Mouse (Mus musculus): Measurements from ENCODE around the gene Tardbp. TPM values are rescaled to one million over a fixed set of nuclear protein-coding genes. Genes with fewer than 3 reads are reported as not detected.

The Tardbp gene
- polyA plus RNA-seq (2016; fragmentation: Nextera tagmentation; extraction: Ambion mirVana), result 302 and 421 TPM in 2 replicates

DNA sequence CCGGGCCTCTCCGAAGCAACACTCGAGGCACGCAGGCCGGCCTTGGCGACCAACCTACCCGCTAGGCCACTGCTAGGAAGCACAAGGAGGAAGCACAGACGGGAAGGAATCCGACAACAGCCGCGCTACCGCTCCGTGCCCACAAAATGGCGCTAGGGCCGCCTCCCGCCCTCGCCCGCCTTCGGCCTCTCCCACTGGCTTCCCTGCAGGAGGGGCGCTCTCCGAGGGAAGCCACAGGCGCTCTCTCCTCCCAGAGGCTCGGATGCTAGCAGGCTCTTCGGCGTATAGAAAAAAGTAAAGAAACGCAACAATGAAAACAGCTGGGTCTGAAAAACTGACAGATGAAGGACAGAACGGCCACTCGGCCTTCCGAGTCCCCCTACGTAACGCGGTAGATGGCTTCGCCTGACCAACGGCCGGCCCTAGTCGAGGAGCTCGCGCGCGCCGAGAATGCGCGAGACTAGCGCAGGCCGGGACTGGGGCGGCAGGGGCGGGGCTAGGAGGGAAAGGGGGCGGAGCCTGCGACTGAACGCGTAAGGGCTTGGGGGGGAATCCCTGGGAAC lies at the start of gene Tardbp:
TSS of gene Tardbp (minus strand) at position 397 of the 563 bp plus-strand sequence.
- peak; percentile 95 for DNase-seq (ENCODE audit: low spot score)
- Histone ChIP-seq H3K4me1 (replicated peaks) (peaks cover 28% of the 10 kb centered on the region), H3K27ac (peak within 1 kb of the TSS; percentile 100), H3K4me3 (peak within 1 kb of the TSS; percentile 100), H3K9me3 (no peaks in the 10 kb centered on the region), H3K27me3 (ENCODE audit: insufficient read depth, poor library complexity, severe bottlenecking) (no peaks in the 10 kb centered on the region), H3K36me3 (peaks cover 36% of the 10 kb centered on the region)
- under 1% methylated on average over 51 of the region's 51 CpGs for WGBS

DNA sequence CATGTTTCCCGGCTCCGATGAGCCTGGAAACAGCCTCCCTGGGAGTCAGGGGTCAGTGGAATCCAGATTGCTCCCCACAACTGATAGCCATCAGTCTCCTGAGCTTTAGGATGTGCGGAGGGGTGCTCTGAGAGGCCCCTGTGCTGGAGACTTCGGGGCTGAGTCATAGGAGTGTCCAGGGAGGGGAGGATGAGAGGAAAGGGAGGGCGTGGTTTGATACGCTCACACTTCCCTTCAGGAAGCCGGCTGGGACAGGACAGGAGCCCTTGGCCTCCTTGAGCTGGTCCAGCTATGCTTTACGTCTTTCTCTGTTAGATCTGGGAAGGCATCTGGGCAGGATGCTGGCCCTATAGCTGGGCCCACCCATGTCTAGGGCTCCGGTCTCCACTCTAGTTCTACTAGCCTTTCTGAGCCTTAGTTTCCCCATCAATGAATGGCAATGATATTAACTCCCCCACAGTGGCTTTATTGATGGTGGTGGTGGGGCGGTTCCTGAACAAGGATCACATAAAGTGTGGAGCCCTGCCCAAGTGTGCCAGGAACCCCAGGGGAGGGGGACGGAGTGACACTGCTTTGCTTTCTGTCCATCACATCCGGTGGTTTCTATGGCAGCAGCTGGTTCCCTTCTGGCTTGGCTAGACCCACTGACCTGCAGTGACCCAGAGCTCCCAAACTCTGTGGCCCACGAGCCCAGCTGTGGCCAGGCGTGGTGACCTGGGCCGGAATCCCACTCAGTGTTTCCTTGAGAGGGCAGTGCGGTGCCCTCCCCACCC lies 49.6 kb upstream of the Tardbp start:
- Histone ChIP-seq H3K36me3 (no peaks in the 10 kb centered on the region), H3K4me3 (no peak overlapping the region), H3K27ac (peak overlapping the region; percentile 37), H3K9me3 (no peaks in the 10 kb centered on the region), H3K27me3 (ENCODE audit: insufficient read depth, poor library complexity, severe bottlenecking) (peaks cover 65% of the 10 kb centered on the region), H3K4me1 (replicated peaks) (peaks cover 41% of the 10 kb centered on the region)
- peak; percentile 77 for DNase-seq (ENCODE audit: low spot score)
- 38% methylated on average over 16 of the region's 16 CpGs for WGBS

DNA sequence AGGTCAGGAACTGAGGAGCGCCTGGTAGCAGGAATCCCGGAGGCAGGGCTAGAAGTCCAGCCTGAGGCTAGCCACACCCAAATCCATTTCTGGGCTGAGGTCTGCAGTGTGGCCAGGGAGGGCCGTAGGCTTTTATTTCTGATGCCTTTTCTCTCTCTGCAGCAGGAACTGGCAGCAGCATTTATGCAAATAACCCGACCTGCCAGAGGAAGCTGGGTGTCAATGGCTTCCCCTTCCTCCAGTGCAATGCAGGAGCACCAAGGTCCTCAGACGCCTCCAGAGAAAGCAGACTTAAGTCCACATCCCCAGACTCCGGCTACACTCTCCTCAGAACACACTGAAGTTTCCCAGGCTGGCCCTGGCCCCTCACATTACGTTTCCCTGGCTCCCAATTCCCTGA lies 48.2 kb upstream of the Tardbp start:
- 50% methylated on average over 7 of the region's 7 CpGs for WGBS
- no peaks in the 10 kb centered on the region for H3K9me3 ChIP-seq
- H3K36me3 ChIP-seq, result no peaks in the 10 kb centered on the region
- H3K27me3 ChIP-seq (ENCODE audit: insufficient read depth, poor library complexity, severe bottlenecking), result peaks cover 52% of the 10 kb centered on the region
- peaks cover 44% of the 10 kb centered on the region for H3K4me1 ChIP-seq (replicated peaks)
- H3K27ac ChIP-seq, result peak overlapping the region; percentile 42; the same call in 1 of the 2 replicates
- no peak overlapping the region for H3K4me3 ChIP-seq
- no peak for DNase-seq (ENCODE audit: low spot score)

DNA sequence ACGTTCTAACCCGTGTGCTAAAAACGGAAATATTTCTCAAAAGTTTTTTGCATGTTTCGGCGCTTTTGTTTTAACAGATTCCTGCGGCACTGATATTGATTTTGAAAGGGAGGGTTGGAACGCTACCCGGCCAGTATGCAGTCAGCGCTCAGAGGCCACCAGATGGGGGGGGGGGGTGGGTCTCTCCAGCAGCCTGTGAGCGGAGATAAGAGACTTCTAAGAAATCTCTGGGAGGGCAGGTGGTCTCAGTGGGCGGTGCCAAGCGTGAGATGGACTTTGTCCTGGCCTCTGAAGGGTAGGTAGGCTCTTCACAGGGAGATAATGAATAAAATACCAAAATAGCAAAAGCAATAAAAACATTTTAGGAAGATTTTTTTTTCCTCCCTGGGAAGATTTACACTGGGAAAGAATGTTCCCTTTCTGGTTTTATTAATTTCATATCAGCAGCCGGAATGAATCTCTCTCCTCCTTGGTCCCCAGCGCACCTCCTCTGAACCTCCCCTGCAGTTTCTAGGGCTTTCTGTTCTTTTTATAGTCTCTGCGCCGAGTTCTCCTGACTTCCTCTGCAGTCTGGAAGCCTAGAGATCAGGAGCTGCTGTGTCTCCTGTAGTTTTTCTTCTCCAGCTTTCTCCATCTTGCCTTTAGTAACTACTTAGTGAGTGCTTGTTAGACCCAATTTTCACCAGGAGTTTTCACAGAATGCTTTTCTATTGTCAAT lies 44.6 kb upstream of the Tardbp start:
- H3K27me3 ChIP-seq (ENCODE audit: insufficient read depth, poor library complexity, severe bottlenecking), result peaks cover 35% of the 10 kb centered on the region
- H3K9me3 ChIP-seq, result no peaks in the 10 kb centered on the region
- H3K4me3 ChIP-seq, result no peak overlapping the region
- DNase-seq (ENCODE audit: low spot score), result no peak
- H3K36me3 ChIP-seq, result no peaks in the 10 kb centered on the region
- H3K4me1 ChIP-seq (replicated peaks), result peaks cover 28% of the 10 kb centered on the region
- no peak overlapping the region for H3K27ac ChIP-seq
- WGBS, result 61% methylated on average over 16 of the region's 16 CpGs

DNA sequence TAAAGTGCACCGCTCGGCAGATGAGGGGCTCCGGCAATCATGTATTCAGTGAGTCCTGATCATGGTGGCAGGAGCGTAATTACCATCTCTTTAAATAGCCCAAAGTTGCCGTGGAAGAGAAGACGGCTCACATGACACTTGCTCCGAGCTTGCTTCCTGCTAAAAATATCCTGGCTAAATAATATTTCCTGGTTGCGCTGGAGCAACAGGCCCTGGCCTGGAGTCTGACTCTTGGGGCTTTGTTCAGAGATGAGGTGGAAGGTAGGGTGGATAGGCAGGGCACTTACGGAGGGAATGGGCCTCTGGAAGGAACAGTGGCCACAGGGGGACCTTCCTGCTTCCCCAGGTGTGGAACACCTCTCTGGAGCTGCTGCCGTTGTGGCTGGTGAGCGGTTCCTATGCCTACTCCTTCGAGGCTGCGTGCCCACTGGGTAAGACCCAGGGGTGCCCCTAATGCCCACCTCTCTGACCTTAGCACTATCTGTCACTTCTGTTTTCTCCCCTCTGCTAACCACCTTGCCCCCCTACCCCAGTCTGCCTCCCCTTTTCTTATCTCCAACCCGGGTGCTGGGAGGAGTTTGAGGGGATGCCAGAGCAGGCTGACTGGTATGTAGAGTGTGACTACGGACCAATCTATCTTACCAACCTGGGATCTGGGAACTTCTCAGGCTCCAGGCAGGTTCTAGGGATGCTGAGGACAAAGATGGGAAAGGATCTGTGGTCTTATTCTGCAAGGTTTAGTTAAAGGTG lies 40.4 kb upstream of the Tardbp start:
- no peak overlapping the region for H3K27ac ChIP-seq
- peaks cover 21% of the 10 kb centered on the region for H3K27me3 ChIP-seq (ENCODE audit: insufficient read depth, poor library complexity, severe bottlenecking)
- WGBS, result 87% methylated on average over 15 of the region's 15 CpGs
- H3K4me1 ChIP-seq (replicated peaks), result peaks cover 28% of the 10 kb centered on the region
- no peak overlapping the region for H3K4me3 ChIP-seq
- no peaks in the 10 kb centered on the region for H3K36me3 ChIP-seq
- no peak for DNase-seq (ENCODE audit: low spot score)
- H3K9me3 ChIP-seq, result no peaks in the 10 kb centered on the region

DNA sequence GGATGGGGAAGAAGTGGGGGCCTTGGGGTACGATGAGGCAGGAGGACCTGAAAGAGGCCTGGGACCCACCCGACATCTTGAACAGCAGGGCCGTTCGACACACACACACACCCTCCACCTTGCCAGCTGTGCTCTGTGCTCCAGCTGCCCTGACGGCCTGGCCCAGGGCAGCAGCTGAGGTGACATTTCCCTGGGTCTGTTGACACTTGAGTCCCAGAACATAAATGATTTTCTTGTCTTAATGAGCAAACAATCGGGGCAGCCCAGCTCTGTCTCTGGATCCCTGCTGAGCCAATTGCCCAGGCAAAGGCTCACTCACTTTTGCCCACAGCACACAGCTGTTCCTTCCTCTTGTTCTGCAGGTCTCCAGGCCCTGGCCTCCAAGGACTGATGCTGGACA lies 37.2 kb upstream of the Tardbp start:
- Histone ChIP-seq H3K4me1 (replicated peaks) (peaks cover 28% of the 10 kb centered on the region), H3K36me3 (no peaks in the 10 kb centered on the region), H3K27me3 (ENCODE audit: insufficient read depth, poor library complexity, severe bottlenecking) (peaks cover 24% of the 10 kb centered on the region), H3K4me3 (no peak overlapping the region), H3K9me3 (no peaks in the 10 kb centered on the region), H3K27ac (no peak overlapping the region)
- no peak for DNase-seq (ENCODE audit: low spot score)
- WGBS, result 58% methylated on average over 6 of the region's 6 CpGs

DNA sequence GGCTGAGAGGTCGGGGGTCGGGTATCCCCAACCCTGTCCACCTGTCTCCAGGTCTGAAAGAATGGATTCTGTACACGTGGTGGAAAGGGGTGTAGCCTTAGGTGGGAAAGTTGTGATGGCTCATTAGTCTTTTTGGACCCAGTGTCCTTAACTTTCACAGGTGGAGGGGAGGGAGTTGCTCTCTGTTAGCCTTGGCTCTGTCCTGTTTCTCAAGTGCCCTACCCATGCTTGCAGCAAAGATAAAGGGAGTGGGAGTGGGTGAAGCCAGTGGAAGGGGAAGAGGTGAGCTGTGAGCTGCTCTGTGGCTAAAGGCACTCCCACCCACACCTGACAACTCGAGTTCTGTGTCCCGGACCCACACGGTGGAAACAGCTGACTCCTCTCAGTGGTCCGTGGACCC lies 36.5 kb upstream of the Tardbp start:
- WGBS, result 78% methylated on average over 7 of the region's 7 CpGs
- DNase-seq (ENCODE audit: low spot score), result no peak
- no peak overlapping the region for H3K4me3 ChIP-seq
- no peak overlapping the region for H3K27ac ChIP-seq
- no peaks in the 10 kb centered on the region for H3K9me3 ChIP-seq
- no peaks in the 10 kb centered on the region for H3K36me3 ChIP-seq
- H3K27me3 ChIP-seq (ENCODE audit: insufficient read depth, poor library complexity, severe bottlenecking), result peaks cover 28% of the 10 kb centered on the region
- peaks cover 28% of the 10 kb centered on the region for H3K4me1 ChIP-seq (replicated peaks)

DNA sequence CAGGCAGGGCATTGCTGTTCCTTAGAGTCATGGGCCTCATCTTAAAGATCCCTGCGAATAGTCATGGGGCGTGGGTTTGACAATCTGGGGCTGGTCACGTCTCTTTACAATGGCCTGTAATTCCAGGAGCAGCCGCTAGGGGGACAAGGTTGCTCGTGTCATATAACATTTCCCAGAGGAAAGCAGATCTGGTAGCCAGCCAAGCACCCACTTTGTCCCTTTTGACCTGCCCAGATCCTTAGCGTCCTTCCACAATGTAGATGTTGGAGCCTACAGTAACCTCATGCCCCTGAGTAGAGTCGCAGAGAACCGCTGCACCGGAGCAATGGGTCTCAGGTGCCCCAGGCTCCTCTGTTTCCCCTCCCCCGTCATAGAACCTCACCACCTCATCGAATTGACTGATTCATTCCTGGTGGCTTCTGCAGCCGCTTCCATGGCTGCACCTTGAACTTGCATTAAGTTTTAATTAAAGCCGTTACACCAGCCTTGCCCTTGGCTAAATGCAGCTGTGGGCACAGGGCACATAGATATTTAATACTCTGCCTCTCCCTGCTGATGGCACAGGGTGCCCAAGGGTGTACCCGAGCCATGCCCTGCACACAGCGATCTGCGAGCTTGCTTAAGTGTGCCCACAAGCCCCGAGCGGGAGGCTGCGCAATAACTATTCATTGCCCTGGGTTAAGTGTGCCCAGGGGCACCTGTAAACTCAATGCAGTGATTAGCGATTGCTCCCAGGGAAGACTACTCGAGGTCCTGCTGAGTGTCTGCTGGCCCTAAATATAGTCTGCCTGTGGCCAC lies 35.5 kb upstream of the Tardbp start:
- peak; percentile 83 for DNase-seq (ENCODE audit: low spot score)
- H3K9me3 ChIP-seq, result no peaks in the 10 kb centered on the region
- 0 out of 2 replicates have a peak overlapping the region, but pooled peaks have one; percentile 37 for H3K27ac ChIP-seq
- H3K27me3 ChIP-seq (ENCODE audit: insufficient read depth, poor library complexity, severe bottlenecking), result peaks cover 28% of the 10 kb centered on the region
- WGBS, result 42% methylated on average over 21 of the region's 21 CpGs
- peaks cover 28% of the 10 kb centered on the region for H3K4me1 ChIP-seq (replicated peaks)
- peak overlapping the region; percentile 16; the same call in 1 of the 2 replicates for H3K4me3 ChIP-seq
- no peaks in the 10 kb centered on the region for H3K36me3 ChIP-seq

DNA sequence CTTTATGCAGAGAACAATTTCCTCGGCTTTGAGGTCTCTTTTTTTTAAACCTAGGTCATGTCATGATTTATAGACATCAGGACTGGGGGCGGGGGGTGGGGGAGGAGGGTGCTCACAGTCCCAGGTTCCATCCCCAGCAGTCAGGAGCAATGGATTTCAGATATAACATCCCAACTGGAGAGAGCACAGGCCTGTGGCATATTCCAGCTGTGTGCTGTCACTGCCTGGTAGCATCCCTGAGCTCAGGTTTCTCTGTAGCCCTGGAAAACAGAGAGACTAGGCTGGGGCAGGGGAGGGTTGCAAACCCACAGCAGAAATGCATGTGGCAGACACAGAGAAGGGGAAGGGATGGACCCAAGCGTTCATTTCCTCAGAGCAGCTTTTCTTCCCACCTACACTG lies 33.4 kb upstream of the Tardbp start:
- peaks cover 28% of the 10 kb centered on the region for H3K27me3 ChIP-seq (ENCODE audit: insufficient read depth, poor library complexity, severe bottlenecking)
- WGBS, result 71% methylated on average over 3 of the region's 3 CpGs

DNA sequence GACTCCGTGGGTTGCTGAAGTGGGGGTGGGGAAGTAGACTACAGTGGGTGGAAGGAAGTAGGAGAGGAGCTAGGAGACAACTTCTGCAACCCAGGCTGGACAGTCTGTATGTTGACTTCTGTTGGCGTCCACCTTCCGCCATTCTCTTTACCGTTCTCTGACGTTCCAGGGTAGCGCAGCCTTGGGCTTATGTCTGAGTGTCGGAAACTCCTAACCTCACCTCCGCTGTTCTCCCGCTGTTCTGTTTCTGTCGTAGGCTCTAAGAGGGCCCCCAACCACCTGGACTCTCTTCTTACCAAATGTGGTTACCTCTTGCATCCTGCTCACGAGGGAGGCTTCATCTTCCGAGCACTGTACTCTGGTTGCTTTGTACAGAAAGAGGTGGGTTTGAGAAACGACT lies 31.0 kb upstream of the Tardbp start:
- no peak for DNase-seq (ENCODE audit: low spot score)
- 90% methylated on average over 13 of the region's 13 CpGs for WGBS
- no peak overlapping the region for H3K27ac ChIP-seq

More for the DNA sequence above, 33.4 kb upstream of the Tardbp start:
- no peak overlapping the region for H3K4me3 ChIP-seq
- no peaks in the 10 kb centered on the region for H3K9me3 ChIP-seq
- no peak overlapping the region for H3K27ac ChIP-seq
- DNase-seq (ENCODE audit: low spot score), result no peak
- no peaks in the 10 kb centered on the region for H3K36me3 ChIP-seq
- peaks cover 32% of the 10 kb centered on the region for H3K4me1 ChIP-seq (replicated peaks)

DNA sequence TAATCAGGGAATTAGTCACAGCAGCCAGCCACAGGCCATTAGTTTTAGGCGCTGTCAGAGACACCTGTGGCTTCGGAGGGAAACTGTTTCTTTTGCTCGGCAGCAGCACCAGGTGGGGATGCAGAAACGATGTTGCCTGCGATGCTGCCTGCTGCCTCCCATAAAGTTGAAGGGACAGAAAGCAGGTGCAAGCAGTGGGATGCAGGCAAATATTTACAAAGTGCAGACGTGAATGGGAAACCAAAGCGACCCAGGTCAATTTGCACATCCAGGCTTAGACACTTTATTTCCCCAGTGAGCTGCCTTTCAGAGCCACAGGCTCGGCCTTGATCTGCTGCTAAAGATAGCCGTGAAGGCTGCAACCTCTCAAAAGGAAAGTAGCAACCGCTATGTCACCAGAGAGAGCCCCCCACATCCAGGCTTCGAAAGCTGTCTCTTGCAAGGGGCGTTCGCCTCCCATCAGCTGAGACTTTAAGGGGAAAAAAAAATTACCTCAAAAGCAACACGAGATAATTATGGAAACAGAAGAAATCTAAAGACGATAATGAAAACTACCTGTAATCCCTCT lies 30.0 kb upstream of the Tardbp start:
- Histone ChIP-seq H3K9me3 (peaks cover 7% of the 10 kb centered on the region), H3K27ac (no peak overlapping the region), H3K27me3 (ENCODE audit: insufficient read depth, poor library complexity, severe bottlenecking) (peaks cover 9% of the 10 kb centered on the region), H3K4me1 (replicated peaks) (peaks cover 5% of the 10 kb centered on the region), H3K36me3 (no peaks in the 10 kb centered on the region), H3K4me3 (no peak overlapping the region)
- 51% methylated on average over 15 of the region's 15 CpGs for WGBS
- DNase-seq (ENCODE audit: low spot score), result no peak

More for the DNA sequence above, 31.0 kb upstream of the Tardbp start:
- Histone ChIP-seq H3K9me3 (peaks cover 7% of the 10 kb centered on the region), H3K36me3 (no peaks in the 10 kb centered on the region), H3K27me3 (ENCODE audit: insufficient read depth, poor library complexity, severe bottlenecking) (peaks cover 15% of the 10 kb centered on the region), H3K4me1 (replicated peaks) (peaks cover 15% of the 10 kb centered on the region), H3K4me3 (no peak overlapping the region)

Measured in hindbrain, embryonic 10.5 days (tissue).